Mouse (Mus musculus) embryonic fibroblast, embryonic 13.5 days (primary cell): ENCODE data around the gene Mst1. TPM values are rescaled to one million over a fixed set of nuclear protein-coding genes. Genes with fewer than 3 reads are reported as not detected.

Experiments
- H3K27ac ChIP-seq: 2 replicates; pipeline ENCODE4 v1.5.1; 2012; ENCODE audit warnings: low read length, control low read depth, inconsistent platforms; ENCODE audit not compliant: insufficient read depth
- H3K4me1 ChIP-seq: 2 replicates; pipeline ENCODE4 v1.6.1; 2011; ENCODE audit warnings: low read length; ENCODE audit not compliant: control insufficient read depth, insufficient read depth
- H3K4me3 ChIP-seq: 2 replicates; pipeline ENCODE4 v1.5.1; 2011; ENCODE audit warnings: mild to moderate bottlenecking, control low read depth, low read length; ENCODE audit not compliant: insufficient read depth
- CTCF ChIP-seq: IDR thresholded peaks from 2 replicates; pipeline ENCODE4 v1.5.1; 2011; ENCODE audit warnings: mild to moderate bottlenecking, control low read depth, low read length, moderate library complexity, borderline replicate concordance; ENCODE audit not compliant: insufficient read depth
- POLR2A ChIP-seq: IDR thresholded peaks from 2 replicates; pipeline ENCODE4 v1.6.1; 2011; ENCODE audit warnings: low read depth, mild to moderate bottlenecking, control low read depth, low read length, moderate library complexity
- polyA plus RNA-seq: library from polyadenylated mRNA; stranded (reverse); fragments of >200 nt; gene quantifications from 2 replicates; pipeline ENCODE4 v1.2.4, GENCODE M21; 2011; ENCODE audit warnings: low read depth; ENCODE audit not compliant: missing spikeins, insufficient read length

The Mst1 gene
- polyA plus RNA-seq, 1 experiment = not detected

DNA sequence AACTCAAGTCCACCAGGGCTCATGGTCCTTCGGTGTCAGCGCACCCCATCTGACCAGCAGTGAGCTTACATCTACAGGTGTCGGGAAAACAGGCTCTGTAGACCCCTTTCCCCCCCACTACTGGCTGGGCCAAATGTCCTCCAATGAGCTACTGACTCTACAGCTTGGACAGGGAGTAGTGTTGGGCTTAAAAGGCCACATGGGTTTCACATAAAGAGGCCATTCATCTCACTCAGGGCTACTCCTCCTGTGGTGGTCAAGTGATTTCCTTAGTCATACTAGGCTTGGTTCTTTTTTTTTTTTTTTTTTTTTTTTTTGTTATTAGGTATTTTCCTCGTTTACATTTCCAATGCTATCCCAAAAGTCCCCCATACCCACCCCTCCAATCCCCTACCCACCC is 43.7 kb downstream of the Mst1 start:
- TF ChIP-seq CTCF (no peak), POLR2A (no peak)
- Histone ChIP-seq H3K27ac (no peak overlapping the region), H3K4me3 (no peak overlapping the region), H3K4me1 (peaks cover 4% of the 10 kb centered on the region)

DNA sequence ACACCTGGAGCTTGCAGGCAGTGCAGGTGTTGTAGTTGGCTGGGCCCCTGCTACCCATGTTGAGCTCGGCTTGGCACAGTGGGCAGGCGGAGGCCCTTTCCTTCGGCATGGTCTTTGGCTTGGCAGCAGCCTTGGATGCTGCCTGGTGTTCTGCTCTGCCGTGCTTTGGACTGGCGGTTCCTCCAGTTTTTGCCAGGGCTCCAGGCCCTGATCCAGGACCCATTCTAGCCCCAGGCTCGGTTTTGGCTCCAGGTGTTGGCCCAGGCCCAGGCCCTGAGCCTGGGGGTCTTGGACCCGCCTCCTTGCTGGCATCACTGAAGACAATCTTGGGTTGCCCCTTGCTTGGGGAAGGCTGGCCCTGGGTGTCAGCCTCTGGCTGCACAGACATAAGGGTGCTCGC is 45.5 kb downstream of the Mst1 start:
- TF ChIP-seq CTCF (no peak), POLR2A (no peak)
- no peaks in the 10 kb centered on the region for H3K4me1 ChIP-seq
- no peak overlapping the region for H3K27ac ChIP-seq
- no peak overlapping the region for H3K4me3 ChIP-seq

DNA sequence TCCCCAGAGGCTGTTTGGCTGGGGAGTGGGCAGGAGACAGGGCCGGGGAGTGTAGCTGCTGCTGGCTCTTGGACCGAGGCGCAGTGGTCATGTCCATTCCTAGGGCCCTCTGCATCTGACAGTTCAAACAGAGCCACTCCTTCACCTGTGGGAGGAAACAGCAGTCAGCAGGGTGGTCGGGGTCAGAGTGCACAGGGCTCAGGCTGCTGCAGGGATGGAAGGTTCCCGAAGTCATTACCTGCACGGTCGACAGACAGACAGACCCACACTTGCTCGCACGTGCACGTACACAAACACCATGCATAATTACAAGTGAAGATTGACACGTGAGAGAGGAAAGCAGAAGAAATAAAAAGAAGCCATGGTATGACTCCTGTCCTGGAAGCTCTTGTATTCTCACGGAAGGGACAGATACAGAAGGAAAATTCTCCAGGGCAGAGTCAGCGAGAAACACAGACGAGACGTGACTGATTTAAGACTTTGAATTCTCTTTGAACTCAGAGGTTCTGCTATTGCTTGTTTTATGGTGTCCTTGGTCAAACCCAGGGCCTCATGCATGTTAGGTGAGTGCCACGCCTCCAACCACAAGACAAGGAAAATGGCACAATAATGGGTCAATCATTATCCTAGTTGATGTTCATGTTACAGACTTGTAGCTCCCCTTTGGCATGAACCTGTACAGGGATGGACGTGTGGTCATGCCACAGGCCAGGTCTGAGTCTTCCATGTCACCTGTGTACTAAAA is 46.4 kb downstream of the Mst1 start:
- no peak overlapping the region for H3K27ac ChIP-seq
- no peaks in the 10 kb centered on the region for H3K4me1 ChIP-seq
- TF ChIP-seq POLR2A = no peak
- TF ChIP-seq CTCF = no peak
- no peak overlapping the region for H3K4me3 ChIP-seq

DNA sequence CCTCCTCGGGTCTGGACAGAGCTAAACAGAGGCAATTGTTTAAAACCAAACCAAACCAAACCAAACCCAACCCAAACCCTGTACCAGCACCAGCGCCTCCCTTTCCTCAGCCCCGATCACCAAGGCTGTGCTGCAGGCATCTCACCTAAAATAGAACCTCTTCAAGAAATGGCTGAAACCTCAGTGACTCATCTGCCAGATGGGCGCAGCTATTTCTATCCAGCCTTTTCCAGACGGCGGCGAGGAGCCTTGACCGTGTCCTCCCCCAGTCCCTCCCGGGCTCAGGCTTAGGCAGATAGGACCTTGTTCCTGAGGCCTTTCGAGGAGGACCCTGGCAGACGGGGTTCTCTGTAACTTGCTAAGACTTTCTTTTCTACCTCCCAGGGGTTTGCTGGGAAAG is 48.0 kb downstream of the Mst1 start:
- H3K4me1 ChIP-seq = no peaks in the 10 kb centered on the region
- TF ChIP-seq POLR2A (no peak), CTCF (no peak)
- H3K4me3 ChIP-seq = no peak overlapping the region
- no peak overlapping the region for H3K27ac ChIP-seq

DNA sequence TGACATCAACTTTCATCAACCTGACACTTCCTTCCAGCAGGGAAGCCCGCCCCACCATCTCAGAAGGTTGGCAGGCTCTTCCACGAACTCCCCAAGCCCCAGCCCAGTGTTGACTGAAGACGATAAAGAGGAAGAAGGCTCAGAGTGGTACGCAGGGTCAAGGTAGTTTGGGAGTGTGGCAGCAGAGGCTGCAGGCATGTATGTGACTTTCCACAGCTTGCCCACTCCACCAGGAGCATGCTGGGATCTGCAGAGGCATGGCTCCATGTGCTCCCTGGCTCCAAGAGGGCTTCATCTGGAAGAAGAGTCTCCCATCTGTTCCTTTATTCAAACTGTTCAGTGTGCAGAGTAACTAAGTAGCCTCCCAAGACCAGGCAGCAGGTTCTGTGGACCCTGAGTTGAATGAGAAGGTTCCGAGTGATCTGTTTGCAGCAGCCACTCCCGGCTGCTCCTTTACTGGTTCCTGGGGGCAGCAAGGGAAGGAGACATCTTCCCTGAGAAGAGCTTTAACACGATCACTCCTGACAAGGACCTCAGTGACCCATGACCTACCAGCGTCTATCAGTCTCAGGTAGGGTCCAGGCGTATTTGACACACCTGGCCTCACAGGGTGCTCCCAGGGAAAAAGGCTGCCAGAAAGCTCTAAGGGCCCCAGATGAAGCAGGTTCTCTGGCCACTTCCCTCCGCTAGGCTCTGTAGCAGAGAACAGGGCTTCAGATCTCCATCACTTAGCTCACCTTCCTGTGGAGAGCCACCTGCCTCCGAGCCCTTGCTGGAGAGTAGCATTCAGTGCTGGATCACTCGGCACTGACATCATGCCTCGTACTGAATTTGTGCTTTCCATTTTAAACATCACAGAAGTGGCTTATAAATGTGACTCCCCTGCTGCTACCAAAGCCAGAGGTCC is 49.1 kb downstream of the Mst1 start:
- Histone ChIP-seq H3K27ac (no peak overlapping the region), H3K4me3 (no peak overlapping the region), H3K4me1 (no peaks in the 10 kb centered on the region)
- TF ChIP-seq POLR2A (no peak), CTCF (no peak)

DNA sequence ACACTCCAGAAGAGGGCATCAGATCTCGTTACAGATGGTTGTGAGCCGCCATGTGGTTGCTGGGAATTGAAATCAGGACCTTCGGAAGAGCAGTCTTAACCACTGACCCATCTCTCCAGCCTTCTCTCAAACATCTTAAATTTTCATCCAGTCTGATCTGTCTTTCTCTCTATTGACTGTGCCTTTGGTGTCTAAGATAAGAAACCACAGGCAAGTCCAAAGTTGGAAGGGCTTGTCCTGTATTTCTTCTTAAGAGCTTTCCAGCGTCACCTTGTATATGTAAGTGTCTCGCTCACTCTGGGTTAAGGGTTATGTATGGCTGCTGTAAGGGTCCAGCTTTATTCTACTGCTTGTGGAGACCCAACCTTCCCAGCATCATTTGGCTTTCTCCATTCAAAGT is 51.3 kb downstream of the Mst1 start:
- Histone ChIP-seq H3K4me3 (no peak overlapping the region), H3K4me1 (no peaks in the 10 kb centered on the region), H3K27ac (no peak overlapping the region)
- TF ChIP-seq POLR2A (no peak), CTCF (no peak)

DNA sequence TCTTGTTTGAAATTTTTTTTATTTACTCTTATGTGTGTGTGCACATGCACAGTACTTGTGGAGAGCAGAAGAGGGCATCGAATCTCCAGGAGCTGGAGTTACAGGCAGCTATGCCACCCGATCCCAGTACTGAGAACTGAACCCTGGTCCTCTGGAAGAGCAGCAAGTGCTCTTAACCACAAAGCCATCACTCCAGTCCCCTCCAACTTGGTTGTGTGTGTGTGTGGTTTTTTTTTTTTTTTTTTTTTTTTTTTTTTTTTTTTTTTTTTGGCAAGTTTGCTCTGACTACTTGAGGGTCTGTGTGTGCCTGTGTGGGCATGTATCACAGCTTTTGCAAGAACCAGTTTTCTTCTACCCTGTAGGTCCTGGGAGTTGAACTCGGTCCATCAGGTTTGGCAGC is 52.1 kb downstream of the Mst1 start:
- Histone ChIP-seq H3K4me1 (no peaks in the 10 kb centered on the region), H3K4me3 (no peak overlapping the region), H3K27ac (no peak overlapping the region)
- no peak for TF ChIP-seq POLR2A
- no peak for TF ChIP-seq CTCF

DNA sequence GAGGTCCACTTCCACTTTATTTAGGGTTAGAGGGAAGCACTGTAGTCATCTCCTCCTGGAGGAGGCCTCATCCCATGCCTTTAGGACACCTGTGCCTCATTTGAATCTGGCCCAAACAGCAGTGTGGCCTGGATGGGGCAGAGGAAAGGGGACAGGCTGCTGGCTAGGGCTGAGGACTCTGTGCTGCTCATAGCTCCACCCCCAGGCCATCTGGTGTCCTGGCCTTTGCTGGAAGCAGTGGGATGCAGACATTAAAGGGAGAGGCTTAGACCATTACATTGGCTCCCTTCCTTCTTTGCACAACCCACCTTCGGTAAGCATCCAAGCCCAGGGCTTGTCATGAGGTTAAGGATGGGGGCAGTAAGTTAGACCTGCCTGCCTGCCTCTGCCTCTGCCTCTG is 53.2 kb downstream of the Mst1 start:
- Histone ChIP-seq H3K4me1 (peaks cover 5% of the 10 kb centered on the region; the same call in 1 of the 2 replicates), H3K4me3 (no peak overlapping the region), H3K27ac (no peak overlapping the region)
- no peak for TF ChIP-seq CTCF
- no peak for TF ChIP-seq POLR2A

Other genes with a start within 250 kb of the Mst1 start
- gene Rbm6, start 207.2 kb upstream of the Mst1 start, polyA plus RNA-seq = 83.3 and 87.1 TPM in 2 replicates
- 6.4 and 8.7 TPM in 2 replicates for gene Mon1a, start 192.3 kb upstream of the Mst1 start, polyA plus RNA-seq
- gene Mst1r, start 173.6 kb upstream of the Mst1 start, polyA plus RNA-seq = 0.61 and 1.6 TPM in 2 replicates
- not detected in 2 replicates for gene Actl11, start 152.0 kb upstream of the Mst1 start, polyA plus RNA-seq
- not detected in 2 replicates for gene Camkv, start 144.8 kb upstream of the Mst1 start, polyA plus RNA-seq
- 11.1 and 13.5 TPM in 2 replicates for gene Traip, start 130.3 kb upstream of the Mst1 start, polyA plus RNA-seq
- 18.8 and 27.3 TPM in 2 replicates for gene Uba7, start 104.9 kb upstream of the Mst1 start, polyA plus RNA-seq
- 0.75 and 1.2 TPM in 2 replicates for gene Gm20661, start 97.4 kb upstream of the Mst1 start, polyA plus RNA-seq
- 15.0 and 21.0 TPM in 2 replicates for gene Inka1, start 94.6 kb upstream of the Mst1 start, polyA plus RNA-seq
- 2.1 and 4.0 TPM in 2 replicates for gene Cdhr4, start 87.9 kb upstream of the Mst1 start, polyA plus RNA-seq
- gene Gm20662, start 84.1 kb upstream of the Mst1 start, polyA plus RNA-seq = not detected in 2 replicates
- gene Ip6k1, start 77.9 kb upstream of the Mst1 start, polyA plus RNA-seq = 54.9 and 57.9 TPM in 2 replicates
- gene Gmppb, start 31.2 kb upstream of the Mst1 start, polyA plus RNA-seq = 32.3 and 33.5 TPM in 2 replicates
- 3.0 and 3.4 TPM in 2 replicates for gene Amigo3, start 27.3 kb upstream of the Mst1 start, polyA plus RNA-seq
- 26.4 and 31.4 TPM in 2 replicates for gene Rnf123, start 2.9 kb downstream of the Mst1 start, polyA plus RNA-seq
- 53.4 and 63.9 TPM in 2 replicates for gene Apeh, start 14.2 kb downstream of the Mst1 start, polyA plus RNA-seq
- gene Bsn, start 109.9 kb downstream of the Mst1 start, polyA plus RNA-seq = 0.08 and 0.25 TPM in 2 replicates
- 102 and 109 TPM in 2 replicates for gene Dag1, start 183.5 kb downstream of the Mst1 start, polyA plus RNA-seq
- gene Nicn1, start 210.0 kb downstream of the Mst1 start, polyA plus RNA-seq = 36.5 and 49.6 TPM in 2 replicates
- gene Amt, start 216.4 kb downstream of the Mst1 start, polyA plus RNA-seq = 2.6 and 3.7 TPM in 2 replicates
- gene Rhoa, start 225.7 kb downstream of the Mst1 start, polyA plus RNA-seq = 575 and 590 TPM in 2 replicates
- gene Tcta, start 225.7 kb downstream of the Mst1 start, polyA plus RNA-seq = 22.9 and 24.5 TPM in 2 replicates